Mouse (Mus musculus) lung, postnatal 10 days (tissue): ENCODE data around the gene Gns.

Experiments
- DNase-seq: peaks from one replicate; pipeline ENCODE4 v3.0.0; 2021

The Gns gene

DNA sequence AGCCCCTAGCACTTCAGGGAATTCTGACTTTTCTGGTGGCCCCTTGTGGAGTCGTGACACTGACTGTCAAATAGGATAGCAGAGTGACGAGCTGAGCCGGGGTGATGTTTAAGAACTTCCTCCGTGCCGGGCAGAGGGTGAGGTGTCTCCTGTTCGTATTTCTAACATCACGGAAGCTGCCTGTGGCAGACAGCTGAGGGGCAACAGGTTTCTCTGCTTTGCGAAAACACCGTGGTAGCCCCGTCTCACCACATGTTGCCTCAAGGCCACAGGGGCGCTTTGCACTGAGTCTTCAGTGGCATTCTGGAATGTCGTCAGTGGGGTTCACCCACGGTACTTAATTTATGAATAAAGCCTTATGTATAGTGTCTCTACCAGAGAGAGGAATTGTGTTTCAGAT is 2.4 kb downstream of the Gns start:
- DNase-seq = no peak

DNA sequence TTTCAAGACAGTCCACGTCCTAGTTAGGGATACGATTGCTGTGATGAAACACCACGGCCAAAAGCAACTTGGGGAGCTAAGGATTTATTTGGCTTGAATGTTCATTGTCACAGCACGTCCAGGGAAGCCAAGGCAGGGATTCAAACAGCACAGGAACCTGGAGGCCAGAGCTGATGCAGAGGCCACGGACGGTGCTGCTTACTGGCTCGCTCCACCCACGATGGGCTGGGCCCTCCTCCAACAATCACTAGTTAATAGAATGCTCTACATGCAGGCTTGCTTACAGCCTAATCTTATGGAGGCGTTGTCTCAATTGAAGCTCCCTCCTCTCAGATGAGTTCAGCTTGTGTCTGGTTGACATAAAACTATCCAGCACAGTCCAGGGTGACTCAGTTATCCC is 2.9 kb downstream of the Gns start:
- no peak for DNase-seq

DNA sequence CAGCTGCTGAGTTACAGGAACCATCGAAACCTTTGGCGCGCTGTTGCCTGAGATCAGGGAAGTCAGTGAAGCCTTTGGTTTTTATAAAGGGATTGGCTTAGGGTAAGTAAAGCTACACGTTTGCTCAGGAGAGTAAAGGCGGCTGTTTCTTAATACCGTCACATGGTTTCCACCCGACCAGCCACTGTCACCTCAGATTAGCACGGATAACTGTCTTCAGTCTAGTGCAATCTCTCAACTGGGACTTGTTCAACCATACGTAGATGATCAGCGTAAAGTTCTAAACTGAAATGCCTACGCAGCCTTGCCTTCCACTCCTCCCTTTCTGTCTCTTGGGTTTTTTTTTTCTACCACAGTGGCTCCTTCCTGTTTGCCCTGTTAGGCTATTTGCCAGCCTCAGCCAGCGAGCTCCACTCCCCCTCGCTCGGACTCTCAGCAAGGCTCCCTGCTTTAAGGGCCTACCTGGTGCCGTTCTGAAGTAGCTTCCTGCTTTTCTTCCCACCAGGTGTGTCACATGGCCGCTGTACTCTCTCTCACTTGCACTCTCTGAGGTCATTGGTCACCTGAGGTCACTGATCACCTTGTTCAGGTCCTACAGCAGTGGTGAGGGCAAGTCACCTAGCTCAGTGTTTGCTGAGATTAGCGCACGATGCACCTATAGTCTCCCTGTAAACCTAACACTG is 4.0 kb downstream of the Gns start:
- peak; percentile 44 for DNase-seq

GRCm38 (mm10) chr10:121370777-121371176 is 5.9 kb downstream of the Gns start:
- no peak for DNase-seq

GRCm38 (mm10) chr10:121374013-121374412 is 9.1 kb downstream of the Gns start:
- no peak for DNase-seq

DNA sequence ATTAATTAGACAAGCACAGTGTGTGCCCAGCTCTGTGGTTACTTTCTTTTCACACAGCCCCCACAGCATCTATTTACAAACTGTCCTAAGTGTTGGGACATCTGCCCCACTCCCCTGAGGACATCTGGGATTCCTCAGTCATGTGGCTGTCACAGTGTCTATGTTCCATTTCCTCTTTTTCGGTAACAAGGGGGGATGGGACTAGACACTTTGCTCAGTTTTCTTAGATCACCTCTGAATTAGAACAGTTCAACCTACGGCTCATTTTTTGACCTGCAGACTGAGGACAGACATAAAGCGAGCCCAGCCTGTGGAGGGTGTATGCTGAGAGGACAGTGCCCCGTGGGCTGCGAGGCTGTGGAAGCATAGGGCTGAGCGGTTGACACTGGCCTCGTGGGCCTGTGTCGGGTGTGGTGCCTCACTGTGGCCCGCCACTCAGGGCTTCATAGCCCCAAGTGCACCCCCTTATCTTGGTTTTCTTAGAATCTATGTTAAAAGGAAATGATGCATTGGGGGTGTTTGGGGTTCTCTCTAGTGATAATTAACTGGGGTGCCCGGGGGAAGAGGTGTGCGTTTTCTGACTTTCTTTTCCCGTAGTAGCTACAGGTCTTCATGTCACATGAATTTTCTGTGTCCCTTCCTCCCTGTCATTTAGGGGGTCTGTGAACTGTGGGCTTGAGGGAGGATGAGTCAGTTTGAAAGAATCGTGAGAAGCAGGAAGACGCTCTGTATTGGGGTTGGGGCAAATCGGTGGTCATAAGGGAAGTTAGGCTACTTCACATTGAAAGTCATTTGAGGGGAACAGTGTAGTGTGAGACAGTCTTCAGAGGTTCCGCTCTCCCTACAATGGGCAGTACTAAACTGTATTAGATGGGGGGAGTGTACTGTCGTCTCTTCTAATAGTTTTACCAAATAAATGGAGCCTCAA is 10.1 kb downstream of the Gns start:
- DNase-seq = no peak

DNA sequence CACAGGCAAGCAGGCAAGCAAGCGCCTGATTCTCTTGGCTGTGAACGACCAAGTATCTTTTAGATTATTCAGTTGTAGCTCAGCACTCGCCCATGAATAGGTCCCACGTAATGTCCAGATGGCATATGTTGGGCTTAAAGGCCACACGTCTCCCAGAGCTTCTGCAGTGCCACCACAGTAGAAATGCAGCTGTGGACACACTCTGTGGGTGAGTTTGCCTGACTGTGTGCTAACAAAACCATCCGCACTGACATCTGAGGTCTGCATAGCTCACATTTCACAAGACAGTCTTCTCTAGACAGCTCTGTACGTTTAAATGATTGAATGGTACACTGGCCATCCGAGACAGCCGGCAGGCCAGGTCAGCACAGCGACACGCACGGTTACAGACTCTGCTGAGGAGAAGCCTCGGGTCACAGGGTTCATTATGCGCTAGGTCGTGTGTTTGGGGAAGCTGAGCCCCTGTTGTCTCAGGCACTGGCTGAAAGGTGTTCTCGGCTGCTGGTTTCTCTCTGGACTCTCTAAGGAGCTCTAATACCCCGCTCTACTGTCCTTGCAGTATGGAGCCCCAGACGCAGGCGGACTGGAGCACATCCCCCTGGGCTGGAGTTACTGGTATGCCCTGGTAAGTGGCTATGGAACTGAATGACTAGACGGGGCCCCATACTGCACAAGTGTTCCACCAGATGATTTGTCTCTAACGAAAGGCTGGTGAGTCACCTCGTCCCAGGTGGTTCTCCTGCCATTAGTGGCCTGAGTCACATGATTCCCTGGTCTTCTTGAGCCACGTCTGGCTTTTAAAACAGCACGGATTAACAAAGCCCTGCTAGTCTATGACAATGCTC is 11.0 kb downstream of the Gns start:
- DNase-seq = no peak

DNA sequence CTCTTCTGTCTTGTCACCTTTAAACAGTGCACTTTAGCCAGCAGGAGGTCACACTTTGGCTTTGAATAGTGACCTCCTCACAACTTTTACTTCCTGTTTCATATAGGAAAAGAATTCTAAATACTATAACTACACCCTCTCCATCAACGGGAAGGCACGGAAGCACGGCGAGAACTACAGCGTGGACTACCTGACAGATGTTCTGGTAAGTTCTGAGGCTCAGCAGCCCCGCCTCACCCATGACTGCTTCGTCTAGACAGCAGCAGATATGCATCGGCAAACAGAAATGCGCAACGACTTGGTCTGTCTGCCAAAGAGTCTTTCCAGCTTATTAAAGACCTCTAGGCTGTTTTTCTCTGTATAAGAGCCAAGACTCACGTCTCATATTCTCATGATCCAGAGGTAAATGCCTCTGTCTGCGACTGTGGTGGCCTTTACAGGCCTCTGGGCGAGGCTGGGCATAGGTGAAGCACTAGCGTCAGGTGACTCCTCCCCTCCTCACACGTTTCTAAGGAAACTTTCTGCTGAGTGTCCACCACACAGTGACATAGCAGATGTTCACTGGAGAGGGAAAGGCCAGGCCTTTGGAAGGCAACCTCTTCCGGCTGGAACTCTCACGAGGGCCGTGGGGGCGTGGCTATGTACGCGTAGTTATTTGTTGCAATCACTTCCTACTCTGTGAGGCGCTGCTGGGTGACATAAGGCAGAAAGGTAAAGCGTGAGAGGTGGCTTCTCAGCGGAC is 11.8 kb downstream of the Gns start:
- peak; percentile 36 for DNase-seq

DNA sequence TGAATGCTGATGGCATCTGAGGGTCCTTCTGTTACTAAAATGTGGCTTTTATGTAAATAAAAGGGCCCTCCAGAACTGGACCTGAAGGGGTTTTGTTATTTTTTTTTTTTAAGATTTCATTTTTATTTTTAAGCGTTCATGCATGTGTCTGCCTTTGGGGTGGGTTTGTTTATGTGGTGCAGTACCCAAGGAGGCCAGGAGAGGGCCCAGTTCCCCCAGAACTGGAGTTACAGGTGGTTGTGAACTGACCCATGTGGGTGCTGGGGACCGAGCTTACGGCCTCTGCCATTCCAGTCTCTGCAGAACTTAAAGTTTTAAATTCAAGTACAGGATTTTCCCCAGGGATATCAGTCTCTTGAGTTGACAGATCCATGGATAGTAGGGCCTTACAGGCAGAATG is 14.5 kb downstream of the Gns start:
- DNase-seq = no peak

DNA sequence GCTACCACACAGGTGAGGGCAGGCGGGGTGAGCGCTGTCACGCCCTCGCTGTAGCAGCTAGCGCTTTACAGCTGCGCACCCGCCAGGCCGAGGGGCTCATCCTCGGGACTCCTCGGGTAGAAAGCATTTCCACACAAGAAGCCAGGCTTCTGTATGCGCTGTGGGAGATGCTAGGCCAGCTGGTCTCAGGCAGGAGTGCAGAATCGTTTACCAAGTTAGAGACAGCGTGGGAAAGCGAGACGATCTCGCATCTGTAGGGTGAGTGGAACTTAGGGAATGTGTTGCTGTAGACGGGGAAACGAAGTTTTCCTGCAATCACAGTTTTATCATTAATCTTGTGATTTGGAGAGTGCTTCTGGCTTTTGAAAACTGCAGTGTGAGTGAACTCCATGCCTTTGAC is 16.4 kb downstream of the Gns start:
- DNase-seq = no peak

DNA sequence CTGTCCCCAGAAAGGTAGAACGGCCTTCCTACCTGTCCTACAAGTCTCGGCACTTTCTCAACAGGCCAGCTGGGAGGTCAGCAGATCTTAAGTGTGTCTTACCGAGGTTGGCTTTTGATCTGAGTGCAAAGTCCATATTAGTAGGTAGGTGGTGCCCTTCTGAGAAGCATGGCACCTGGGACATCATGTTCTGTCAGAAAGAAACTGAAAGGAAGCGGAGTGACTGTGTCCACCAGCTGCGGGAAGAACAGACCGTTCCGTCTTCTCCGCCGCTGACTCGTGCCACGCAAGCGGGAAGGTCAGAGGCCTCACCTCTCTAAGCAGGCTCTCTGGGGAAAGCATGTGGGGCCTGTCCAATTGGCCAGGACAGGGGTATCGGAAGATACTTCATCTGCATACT is 19.8 kb downstream of the Gns start:
- DNase-seq = no peak

DNA sequence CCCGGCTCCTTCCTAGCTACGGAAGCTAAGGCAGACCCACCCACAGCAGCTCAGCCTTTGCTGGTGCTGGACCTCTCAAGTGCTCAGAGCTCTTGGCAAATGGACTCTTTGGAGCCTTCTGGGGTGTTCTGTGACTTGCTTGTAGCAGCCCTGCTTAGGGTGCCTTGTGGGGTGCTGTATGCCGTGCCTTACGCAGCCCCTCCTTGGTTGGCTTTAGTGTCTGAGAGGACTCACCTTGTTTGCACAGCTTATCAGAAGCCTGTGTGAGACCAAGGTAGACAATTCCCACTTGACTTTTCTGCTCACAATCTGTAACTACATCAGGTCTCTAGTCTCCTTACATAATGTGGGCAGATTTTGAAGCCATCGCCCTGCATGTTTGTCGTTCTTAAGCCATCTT is 20.8 kb downstream of the Gns start:
- DNase-seq = no peak

DNA sequence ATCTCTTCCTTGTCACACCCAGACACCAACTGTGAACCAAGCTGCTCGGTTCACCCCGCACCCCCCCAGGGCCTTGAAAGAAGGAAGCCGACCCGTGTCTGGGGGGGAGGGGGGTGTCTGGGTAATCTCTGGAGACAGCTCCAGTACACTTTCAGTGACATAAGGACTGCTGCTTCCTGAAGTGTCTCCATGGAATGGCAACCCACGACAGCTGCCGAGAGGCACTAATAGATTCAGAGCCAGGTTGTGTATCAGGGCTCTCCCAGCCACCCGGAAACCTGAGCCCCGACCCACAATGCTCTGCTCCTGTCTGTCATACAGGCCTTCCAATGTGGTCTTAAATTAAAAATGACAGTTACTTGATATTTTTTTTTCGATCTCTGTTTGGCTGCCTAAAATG is 21.5 kb downstream of the Gns start:
- DNase-seq = no peak

GRCm38 (mm10) chr10:121390602-121391001 is 25.7 kb downstream of the Gns start:
- no peak for DNase-seq

DNA sequence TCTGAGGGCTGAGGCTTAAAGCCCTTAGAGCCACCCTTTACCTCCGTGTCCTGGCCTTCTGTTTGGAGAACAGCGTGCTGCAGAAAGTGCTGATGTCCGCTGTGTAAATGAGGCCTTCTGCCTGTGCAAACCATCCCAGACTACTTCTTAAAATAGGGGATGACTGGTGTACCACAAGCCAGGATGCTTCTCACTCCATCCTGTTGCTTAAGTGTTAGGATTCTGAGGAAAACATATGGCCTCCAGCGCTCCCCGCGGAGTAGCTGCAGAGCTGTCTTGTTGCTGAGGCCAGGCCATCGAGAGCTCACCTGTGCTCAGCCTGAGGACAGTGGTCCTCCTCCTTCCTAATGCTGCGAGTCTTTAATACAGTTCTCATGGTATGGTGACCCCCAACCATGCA is 27.0 kb downstream of the Gns start:
- DNase-seq = no peak

- DNase-seq = no peak
Measured at GRCm38 (mm10) chr10:121394270-121394669, 29.4 kb downstream of the Gns start.

DNA sequence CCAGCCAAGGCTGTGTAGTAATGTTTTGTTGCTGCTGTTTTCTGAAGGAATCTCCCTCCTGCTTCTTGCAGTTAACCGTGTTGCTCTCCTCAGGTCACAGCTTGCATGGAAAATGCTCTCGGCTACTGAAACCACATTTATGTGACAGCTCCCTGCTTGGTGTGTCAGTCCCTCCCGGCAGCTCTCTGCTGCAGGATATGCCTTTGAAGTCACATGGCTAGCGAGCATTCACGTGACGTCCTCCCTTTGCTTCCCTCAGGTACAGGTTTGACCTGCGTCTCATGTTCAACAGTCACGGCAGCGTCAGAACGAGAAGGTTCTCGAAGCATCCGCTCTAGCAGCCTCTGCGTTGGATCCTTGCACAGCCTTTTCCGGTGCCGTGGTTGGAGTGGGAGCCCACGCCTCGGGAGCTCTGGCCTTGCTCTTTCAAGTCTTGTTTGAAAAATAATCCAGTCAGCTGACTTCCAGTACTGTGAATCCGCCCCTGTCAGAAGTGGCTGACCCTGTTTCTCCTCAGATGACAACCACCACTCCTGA is 30.0 kb downstream of the Gns start:
- no peak for DNase-seq

GRCm38 (mm10) chr10:121395542-121396176 is 30.8 kb downstream of the Gns start:
- DNase-seq = peak; percentile 70

DNA sequence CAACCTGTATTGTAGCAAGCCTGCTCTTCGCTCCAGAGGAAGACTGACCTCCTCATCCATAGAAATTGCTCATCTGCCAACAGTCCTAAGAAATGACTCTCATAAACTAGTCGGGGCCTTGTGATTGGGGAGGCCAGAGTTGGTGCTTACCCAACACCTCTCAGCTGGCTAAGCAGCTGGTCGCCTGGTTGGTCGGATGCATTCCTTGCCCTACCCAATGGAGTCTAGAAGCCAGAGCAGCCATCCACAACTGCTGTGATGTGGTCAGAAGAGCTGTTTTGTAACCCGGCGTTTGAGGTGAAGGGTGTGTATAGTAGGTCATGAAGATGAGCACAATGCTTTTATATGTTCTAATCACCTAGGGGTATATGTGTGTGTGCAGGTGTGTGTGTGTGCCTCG is 33.7 kb downstream of the Gns start:
- DNase-seq = no peak

DNA sequence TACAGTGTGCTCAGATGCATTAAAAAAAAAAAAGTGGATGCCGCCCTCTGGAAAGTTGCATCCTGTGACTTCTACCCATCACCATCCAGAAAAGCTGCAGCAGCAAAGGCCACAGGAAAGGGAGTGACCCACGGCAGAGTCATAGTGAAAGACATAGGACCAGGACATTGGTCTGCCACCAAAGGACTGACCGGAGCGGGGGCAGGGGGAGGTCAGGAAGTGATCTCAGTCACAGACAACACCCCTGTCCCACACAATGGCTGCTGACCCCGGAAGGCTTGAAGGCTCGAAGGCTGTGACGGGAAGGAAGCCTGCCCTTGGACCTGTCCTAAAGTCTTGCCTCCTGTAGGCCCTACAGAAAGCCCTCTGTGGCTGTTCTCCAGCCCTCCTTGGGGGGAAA is 36.1 kb downstream of the Gns start:
- DNase-seq = peak; percentile 54

DNA sequence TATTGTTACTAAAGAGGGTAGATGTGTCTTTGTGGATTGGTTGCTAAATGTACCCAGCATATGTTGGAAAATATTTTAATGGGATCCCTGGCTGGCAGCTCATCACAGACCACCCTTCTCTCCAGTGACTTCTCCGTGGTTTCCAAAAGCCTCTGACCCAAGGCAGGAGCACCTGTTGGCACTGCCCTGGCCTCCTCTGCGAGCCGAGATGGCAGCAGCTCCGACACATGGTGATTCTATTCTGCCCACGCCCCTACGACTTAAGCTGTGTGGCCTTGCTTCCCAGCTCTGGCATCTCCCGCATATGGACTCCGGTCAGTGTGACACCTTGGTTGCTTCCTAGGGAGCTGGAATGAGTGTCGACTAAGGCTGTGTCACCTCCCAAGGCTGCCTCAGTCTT is 38.2 kb downstream of the Gns start:
- DNase-seq = no peak

DNA sequence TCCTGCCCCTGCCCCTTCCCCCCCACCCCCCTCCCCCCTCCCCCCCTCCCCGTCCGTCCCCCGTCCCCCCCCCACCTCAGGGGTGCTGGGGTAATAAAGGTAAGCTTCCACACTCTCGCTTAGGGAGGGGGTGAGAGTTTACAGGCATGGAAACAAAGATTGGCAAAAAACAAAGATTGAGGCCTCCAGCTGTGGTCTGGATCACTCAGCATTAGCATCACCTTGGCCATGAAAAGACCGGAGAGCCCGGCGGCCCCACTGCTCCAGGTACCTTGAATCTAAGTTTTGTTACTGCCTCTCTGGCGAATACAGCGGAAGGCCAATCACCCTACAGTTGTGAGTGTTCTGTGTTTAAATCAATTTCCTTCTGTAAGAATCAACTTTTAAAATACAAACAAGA is 39.1 kb downstream of the Gns start:
- no peak for DNase-seq
